Mouse (Mus musculus) olfactory bulb, adult 2 months (tissue): ENCODE results near the gene Slc22a15. TPM values are rescaled to one million over a fixed set of nuclear protein-coding genes. Genes with fewer than 3 reads are reported as not detected.

Experiments used
- H3K27ac ChIP-seq: fragments of 200-500 bp; 2 replicates; pipeline ENCODE4 v1.5.1; 2012; ENCODE audit warnings: low read depth, low read length; ENCODE audit not compliant: insufficient read depth
- H3K4me1 ChIP-seq: fragments of 200-500 bp; 2 replicates; pipeline ENCODE4 v1.6.1; 2012; ENCODE audit warnings: low read length; ENCODE audit not compliant: control insufficient read depth, insufficient read depth
- H3K4me3 ChIP-seq: fragments of 200-500 bp; 2 replicates; pipeline ENCODE4 v1.5.1; 2012; ENCODE audit warnings: mild to moderate bottlenecking, low read depth, low read length, moderate library complexity; ENCODE audit not compliant: insufficient read depth
- CTCF ChIP-seq: fragments of 200-500 bp; IDR thresholded peaks from 2 replicates; pipeline ENCODE4 v1.5.1; 2012; ENCODE audit warnings: low read depth, mild to moderate bottlenecking, low read length, moderate library complexity; ENCODE audit not compliant: insufficient read depth
- POLR2A ChIP-seq: fragments of 200-500 bp; IDR thresholded peaks from 2 replicates; pipeline ENCODE4 v1.6.1; 2012; ENCODE audit warnings: mild to moderate bottlenecking, low read depth, low read length, moderate library complexity; ENCODE audit not compliant: insufficient read depth
- WGBS: fragments of 180-500 bp; shearing (Covaris S2); methylation state at CpG from one replicate; pipeline ENCODE4 v1.1.7; 2018; 5-methylcytosine and 5-hydroxymethylcytosine counted together
- polyA plus RNA-seq: library from polyadenylated mRNA; stranded (reverse); fragments of >200 nt; gene quantifications from 2 replicates; pipeline ENCODE4 v1.2.4, GENCODE M21; 2012; ENCODE audit warnings: low replicate concordance; ENCODE audit not compliant: missing spikeins, insufficient read depth, insufficient read length

Slc22a15 gene
- polyA plus RNA-seq, 1 experiment, result not detected

DNA sequence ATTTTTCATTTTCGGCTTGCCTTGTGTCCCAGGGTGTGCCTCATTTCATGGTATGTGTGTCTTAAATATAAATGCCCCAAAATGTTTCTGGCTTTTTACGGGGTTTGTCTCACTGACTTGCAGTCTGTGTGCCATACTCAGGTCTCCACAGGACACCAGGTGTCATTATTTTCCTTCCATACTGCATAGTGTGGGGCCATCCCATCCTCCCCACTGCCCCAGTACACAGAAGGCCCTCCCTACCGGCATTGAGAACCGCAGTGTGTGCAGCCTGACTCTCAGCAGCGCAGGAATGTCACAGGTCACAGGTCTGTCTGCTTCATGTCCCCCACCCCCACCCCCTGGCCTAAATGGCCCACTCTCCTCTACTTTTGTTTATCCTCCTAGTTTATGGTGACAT lies 21.2 kb downstream of the Slc22a15 start:
- no peak for TF ChIP-seq CTCF
- no peak overlapping the region for H3K4me3 ChIP-seq
- H3K27ac ChIP-seq, result no peak overlapping the region
- 95% methylated on average over 5 of the region's 5 CpGs for WGBS
- H3K4me1 ChIP-seq, result no peaks in the 10 kb centered on the region

DNA sequence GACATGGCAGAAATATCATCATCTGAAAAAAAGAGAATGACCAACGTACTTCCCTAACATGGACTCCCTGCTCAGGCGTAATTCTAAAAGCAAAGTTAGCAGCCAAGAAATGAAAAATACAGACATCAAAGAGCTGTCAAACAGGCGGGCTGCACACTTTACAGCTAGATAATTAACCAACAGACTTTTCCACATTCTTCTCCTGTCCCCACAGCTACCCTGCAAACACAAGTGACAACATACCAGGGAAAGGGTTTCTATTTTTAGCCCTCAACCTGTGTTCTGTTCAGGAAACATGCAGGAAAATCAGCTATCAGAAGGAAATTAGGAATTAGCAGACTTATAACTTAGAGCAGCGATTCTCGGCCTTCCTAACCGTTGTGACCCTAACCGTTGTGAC lies 21.9 kb downstream of the Slc22a15 start:
- Histone ChIP-seq H3K27ac (no peak overlapping the region), H3K4me1 (no peaks in the 10 kb centered on the region), H3K4me3 (no peak overlapping the region)
- 85% methylated on average over 7 of the region's 7 CpGs for WGBS
- TF ChIP-seq POLR2A (no peak), CTCF (no peak)

DNA sequence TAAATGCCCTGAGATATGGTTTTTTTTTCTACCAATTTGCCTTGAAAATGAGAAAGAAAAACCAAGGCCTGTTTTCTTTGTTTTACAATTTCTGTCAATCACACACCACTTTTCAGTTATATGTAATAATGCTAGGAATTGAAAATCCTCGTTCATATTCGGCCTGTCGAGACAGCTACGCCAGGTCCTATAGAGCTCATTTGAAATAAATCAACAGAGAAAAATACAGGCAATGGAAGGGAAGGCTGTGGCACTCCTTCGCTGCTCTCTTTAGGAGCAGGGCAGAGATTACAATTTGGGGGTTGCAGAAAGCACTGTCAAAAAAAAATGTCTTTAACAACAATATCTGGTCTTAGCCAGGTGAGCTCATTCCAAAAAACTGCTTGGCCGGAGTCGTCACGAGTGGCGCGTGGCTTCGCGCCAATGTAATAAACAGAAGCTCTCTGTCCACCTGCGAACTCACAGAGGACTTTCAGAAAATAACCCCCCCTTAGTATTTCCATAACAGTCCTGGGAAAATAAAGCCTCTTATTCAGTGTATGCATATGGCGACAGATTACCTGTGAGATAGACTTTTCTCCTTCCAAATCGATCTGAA lies 26.8 kb downstream of the Slc22a15 start:
- WGBS, result 91% methylated on average over 15 of the region's 15 CpGs
- H3K4me1 ChIP-seq, result no peaks in the 10 kb centered on the region
- H3K27ac ChIP-seq, result no peak overlapping the region
- H3K4me3 ChIP-seq, result no peak overlapping the region
- no peak for TF ChIP-seq POLR2A
- TF ChIP-seq CTCF, result no peak

DNA sequence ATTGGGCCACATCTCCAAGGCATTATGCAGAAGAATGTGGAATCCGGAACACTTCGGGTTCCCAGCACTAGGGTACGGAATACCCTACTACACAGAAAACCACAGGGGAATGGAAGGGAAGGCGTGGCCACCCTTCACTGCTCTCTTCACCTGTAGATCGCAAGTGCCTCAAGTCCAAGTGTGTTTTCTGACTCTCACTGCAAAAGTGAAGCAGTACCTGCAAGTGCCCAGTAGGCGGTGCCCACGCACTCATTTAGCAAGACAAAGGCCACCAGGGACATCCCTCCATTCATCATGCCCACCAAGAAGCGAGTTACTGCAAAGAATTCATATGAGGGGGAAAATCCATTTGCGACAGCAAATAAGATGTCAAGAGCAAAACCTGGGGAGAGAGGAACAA lies 27.4 kb downstream of the Slc22a15 start:
- 51% methylated on average over 9 of the region's 9 CpGs for WGBS
- no peak for TF ChIP-seq CTCF
- TF ChIP-seq POLR2A, result no peak

DNA sequence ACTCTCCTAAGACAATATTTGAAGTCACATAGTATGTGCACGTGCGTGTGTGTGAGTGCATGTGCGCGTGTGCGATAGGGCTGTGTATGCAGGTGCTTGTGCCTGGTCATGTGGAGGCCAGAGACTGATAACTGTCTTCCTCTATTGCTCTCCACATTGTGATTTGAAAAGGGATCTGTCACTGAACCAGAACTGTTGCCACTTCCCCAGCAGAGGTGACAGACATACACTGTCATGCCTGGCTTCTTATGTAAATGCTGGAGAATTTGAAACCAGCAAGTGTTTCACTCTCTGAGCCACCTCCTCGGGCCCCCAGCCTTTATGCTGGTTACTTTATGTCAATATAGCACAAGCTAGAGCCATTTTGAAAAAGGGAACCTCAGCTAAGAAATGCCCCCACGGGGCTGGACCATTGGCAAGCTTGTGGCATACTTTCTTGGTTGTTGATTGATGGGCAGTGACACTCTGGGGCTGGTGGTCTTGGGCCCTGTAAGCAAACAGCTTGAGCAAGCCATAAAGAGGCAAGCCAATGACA lies 28.8 kb downstream of the Slc22a15 start:
- Histone ChIP-seq H3K4me3 (no peak overlapping the region), H3K27ac (no peak overlapping the region), H3K4me1 (no peaks in the 10 kb centered on the region)
- 92% methylated on average over 7 of the region's 7 CpGs for WGBS
- no peak for TF ChIP-seq POLR2A
- TF ChIP-seq CTCF, result no peak

More for the DNA sequence above, 27.4 kb downstream of the Slc22a15 start:
- H3K27ac ChIP-seq, result no peak overlapping the region
- H3K4me3 ChIP-seq, result no peak overlapping the region
- no peaks in the 10 kb centered on the region for H3K4me1 ChIP-seq

DNA sequence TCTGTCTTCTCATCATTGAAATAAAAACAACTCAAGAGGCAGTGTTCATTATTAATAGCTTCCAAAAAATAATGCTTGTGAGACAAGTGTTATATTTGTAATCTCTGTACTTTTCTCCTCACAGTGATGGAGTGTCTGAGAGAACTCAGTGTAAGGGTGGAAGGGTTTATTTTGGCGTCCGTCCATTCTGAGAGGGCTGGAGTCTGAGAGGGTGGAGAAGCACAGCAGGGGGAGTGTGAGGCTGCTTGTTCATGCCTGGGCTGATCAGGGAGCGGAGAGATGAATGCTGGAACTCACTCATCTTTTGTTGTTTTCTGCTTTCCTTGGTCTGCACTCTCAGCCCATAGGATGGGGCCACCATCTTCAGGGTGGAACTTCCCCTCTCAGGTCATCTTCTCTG lies 38.7 kb downstream of the Slc22a15 start:
- Histone ChIP-seq H3K27ac (no peak overlapping the region), H3K4me1 (peaks cover 5% of the 10 kb centered on the region), H3K4me3 (no peak overlapping the region)
- 61% methylated on average over 3 of the region's 3 CpGs for WGBS
- no peak for TF ChIP-seq POLR2A
- TF ChIP-seq CTCF, result no peak

DNA sequence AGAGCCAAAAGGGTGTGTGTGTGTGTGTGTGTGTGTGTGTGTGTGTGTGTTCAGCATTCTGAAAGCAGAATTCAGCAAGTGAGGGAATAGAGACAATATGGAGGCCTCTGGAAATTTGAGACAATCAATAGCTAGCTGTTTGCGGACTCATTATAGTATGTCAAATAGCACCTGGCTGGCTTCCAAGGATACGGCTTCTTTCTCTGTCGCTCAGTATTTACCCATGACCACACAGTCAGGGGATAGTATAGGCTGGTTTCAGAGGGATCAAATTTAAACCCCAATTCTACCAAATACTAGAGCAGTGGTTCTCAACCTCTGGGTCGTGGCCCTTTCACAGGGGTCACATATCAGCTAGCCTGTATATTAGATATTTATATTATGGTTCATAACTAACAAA lies 39.2 kb downstream of the Slc22a15 start:
- Histone ChIP-seq H3K4me1 (peaks cover 5% of the 10 kb centered on the region), H3K4me3 (no peak overlapping the region), H3K27ac (no peak overlapping the region)
- TF ChIP-seq CTCF (no peak), POLR2A (no peak)
- WGBS, result 82% methylated on average over 4 of the region's 4 CpGs

DNA sequence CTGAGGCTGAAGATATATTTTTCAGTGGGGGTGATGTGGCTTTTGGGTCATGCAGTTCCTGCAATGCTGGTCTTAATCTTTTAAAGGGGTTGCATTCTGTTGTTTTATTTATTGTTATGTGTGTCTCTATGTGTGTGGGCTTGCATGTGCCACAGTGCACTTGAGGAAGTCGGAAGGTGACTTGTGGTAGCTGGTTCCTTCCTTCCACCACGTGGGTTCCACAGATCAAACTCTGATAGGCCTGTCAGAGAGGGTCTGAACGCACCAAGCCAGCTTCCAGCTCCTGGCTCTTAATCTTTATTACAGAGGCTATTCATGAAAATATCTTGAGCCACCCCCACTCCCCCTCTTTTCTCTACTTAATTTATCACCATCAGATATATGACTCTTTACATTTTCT lies 40.4 kb downstream of the Slc22a15 start:
- Histone ChIP-seq H3K4me3 (no peak overlapping the region), H3K27ac (no peak overlapping the region), H3K4me1 (peaks cover 5% of the 10 kb centered on the region)
- WGBS, result 92% methylated on average over 3 of the region's 3 CpGs
- TF ChIP-seq POLR2A (no peak), CTCF (no peak)

DNA sequence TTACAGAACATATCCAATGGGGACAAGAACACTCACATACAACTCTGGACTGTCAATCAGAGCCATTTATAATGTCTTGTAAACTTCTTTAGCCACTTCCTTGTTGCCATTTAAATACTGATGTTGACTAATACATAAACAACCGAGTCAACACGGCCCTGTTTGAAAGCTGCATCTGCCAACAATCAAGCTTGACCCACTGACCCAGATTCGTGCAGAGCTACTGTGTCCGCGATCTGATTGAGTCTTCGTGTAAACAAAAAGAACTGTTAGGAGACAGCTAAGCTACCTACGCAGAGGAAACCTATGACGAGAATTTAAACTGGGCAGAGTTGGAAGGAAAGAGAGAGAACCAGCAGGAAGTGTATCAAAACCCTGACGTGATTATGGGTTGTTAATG lies 42.5 kb downstream of the Slc22a15 start:
- WGBS, result 59% methylated on average over 9 of the region's 9 CpGs
- Histone ChIP-seq H3K4me1 (no peaks in the 10 kb centered on the region), H3K4me3 (no peak overlapping the region), H3K27ac (no peak overlapping the region)
- no peak for TF ChIP-seq POLR2A
- TF ChIP-seq CTCF, result no peak

DNA sequence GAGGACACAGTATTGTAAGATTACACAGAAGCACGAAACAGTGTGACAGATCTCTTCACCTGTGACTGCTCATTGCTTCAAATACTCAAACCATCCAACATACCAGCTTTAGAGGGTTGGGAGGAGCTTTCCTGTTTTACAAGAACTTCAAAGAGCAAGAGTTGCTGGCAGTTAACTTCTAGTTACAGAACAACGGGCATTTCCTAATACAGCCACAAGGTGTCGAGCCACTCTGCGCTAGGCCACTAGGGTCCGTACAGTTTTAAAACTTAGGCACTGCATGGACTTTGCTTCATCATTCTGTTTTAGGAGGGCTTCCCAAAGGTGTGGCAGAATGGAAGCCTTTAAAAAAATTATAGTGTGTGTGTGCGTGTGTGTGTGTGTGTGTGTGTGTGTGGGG lies 43.4 kb downstream of the Slc22a15 start:
- WGBS, result 90% methylated on average over 6 of the region's 6 CpGs
- Histone ChIP-seq H3K27ac (no peak overlapping the region), H3K4me3 (no peak overlapping the region), H3K4me1 (no peaks in the 10 kb centered on the region)
- no peak for TF ChIP-seq POLR2A
- no peak for TF ChIP-seq CTCF
